Mouse (Mus musculus) heart, adult 11 months (tissue): ENCODE measurements around the gene Myh10.
A peak's percentile ranks its signal among the peaks of the same experiment; 100 is the strongest.

ENCODE experiments used
- DNase-seq: peaks from one replicate; pipeline ENCODE4 v3.0.0; 2022

Myh10 gene

DNA sequence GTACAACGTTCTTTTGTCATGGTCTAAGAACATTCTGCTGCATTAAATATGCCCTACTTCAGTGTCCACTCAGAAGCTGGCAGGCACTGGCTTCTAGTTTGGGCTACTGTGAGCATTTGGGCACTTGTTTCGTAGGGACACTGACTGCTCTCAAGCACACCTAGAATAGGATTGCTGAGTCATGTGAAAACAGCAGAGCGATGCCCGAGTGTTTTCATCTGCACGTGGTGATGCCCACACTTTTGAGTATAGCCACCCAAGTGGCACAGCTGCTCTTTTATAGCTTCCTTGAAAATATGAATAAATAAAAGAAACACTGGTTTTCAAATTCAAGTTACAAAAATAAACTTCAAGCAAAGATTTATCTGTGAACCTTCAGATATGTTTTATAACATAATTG lies 56.8 kb downstream of the Myh10 start:
- no peak for DNase-seq

- DNase-seq, result no peak
Measured at GRCm38 (mm10) chr11:68750206-68750605, 58.8 kb downstream of the Myh10 start.

DNA sequence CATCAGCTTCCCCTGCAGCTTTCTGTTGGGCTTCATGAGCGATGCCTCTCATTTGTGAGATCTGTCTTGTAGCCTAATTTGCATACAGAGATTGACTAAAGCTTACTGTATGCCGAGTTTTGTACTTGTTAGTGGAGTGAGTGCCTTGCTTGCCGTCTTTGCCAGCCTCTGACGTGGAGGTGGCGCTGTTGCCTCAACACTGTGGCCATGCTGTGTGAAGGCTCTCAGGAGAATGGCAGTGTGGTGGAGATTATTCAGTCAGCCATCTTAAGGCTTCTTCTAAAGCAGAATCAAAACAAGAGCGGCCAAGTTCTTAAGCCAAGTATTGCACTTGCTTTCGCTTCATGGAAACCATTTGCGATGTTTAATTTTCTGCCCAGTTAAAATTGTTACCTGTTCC lies 59.6 kb downstream of the Myh10 start:
- no peak for DNase-seq

DNA sequence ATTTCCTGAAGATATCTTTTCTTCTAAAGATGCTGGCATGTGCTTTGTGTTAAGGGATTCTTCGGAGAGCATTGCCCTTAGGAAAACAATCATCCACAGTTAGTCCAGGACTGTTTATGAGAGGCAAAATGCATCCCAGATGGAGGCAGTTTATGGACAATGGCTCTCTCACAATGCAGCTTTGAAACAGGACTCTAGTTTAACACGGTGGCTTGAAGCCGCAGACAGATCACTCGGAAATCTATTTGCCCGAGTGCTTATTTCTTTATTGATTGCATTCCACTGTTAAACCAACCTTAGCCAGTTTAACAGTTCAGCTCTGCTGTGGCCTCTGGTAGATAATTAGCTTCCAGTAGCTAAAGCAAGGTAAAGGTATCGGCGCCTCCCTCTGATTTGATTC lies 62.9 kb downstream of the Myh10 start:
- no peak for DNase-seq

DNA sequence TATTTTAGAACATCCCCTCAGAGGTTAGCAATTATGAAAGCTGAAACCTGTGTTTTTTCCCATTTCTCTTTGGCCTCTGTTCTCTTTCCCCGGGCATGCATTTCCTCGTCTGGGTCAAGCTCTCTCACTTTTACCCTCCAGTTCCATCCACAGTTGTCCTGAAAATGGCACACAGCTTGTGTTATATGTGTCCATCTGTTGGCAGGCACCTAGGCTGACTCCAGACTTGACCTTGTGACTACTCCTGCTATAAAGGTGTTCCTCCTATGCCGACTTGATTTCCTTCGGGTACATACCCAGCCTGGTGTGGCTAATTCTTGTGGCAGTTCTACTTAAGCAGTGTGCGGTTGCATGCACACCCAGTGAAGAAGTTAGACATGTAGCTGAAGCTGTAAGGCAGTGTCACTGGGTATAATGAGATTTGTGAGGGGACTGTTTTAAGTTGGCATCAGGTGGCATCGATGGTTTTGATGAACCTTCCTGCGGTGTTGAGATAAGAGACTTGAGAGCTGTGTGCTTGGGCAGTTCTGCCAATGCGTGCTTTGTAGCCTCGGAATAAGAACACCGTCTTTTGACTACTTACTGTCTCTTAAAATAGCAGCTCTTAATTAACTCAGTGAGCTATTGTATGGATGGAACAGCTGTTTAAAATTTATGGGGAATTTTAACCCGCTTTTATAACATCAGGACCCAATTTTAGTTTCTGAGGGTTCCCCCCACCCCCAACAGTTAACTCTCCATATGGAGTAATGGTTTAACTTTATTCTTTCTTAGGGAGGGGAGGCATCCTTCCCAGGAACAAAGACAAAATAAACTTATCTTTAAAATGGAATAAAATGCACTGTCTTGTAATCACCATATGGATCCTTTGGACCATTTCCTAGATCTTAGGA lies 65.3 kb downstream of the Myh10 start:
- DNase-seq, result no peak

GRCm38 (mm10) chr11:68759691-68760090 lies 68.3 kb downstream of the Myh10 start:
- no peak for DNase-seq

- DNase-seq, result no peak
Measured at GRCm38 (mm10) chr11:68761155-68761554, 69.8 kb downstream of the Myh10 start.

- no peak for DNase-seq
Measured at GRCm38 (mm10) chr11:68761664-68762063, 70.3 kb downstream of the Myh10 start.

DNA sequence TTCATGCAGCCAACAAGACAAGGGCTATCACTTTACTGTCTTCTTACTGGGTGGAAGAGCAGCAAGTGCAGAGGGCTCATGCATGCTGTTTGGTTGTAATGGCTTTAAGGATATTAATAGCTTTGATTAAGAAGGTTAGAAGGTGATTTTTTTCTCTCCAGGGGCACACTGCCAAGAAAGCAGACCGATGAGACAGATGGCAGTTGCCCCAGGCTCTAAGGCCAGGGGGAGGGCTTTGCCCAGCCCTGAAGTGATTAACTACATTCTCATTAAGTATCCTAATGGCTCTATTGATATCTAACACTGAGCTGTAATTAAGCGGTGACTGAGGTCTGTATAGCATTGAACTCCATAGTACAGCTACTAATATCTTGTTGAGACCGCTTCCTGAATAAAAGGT lies 73.3 kb downstream of the Myh10 start:
- DNase-seq, result no peak

- DNase-seq, result no peak
Measured at GRCm38 (mm10) chr11:68767762-68768542, 76.6 kb downstream of the Myh10 start.

DNA sequence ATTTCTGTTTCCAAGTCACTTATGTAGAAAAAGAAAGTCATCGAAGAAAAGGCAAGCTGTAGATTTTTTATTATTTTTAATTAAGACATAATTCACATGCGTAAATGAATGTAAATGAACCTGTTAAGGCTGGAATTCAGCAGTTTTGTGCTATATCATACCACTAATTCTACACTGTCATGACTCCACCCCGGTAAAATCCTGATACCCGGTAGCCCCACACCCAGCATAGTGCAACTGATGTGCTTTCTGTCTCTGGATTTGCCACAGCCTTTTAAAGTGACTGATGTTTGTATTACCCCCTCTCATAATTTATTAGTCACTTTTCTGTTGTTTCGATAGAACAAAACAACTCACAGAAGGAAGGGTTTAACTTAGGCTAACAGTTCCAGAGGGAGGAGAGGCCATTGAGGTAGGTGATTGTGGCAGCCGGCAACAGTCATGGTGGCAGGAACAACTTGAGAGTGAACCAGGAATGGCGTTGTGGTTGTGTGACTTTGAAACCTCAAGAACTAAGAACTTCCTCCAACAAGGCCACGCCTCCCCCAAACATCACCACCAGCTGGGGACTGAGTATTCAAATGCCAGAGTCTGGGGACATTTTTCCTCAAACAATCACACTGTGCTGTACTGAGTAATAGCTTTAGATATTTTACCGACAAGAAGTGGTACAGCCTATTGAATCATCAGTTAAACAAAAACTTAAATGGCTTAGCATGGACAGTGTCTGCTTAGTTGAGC lies 78.6 kb downstream of the Myh10 start:
- no peak for DNase-seq

DNA sequence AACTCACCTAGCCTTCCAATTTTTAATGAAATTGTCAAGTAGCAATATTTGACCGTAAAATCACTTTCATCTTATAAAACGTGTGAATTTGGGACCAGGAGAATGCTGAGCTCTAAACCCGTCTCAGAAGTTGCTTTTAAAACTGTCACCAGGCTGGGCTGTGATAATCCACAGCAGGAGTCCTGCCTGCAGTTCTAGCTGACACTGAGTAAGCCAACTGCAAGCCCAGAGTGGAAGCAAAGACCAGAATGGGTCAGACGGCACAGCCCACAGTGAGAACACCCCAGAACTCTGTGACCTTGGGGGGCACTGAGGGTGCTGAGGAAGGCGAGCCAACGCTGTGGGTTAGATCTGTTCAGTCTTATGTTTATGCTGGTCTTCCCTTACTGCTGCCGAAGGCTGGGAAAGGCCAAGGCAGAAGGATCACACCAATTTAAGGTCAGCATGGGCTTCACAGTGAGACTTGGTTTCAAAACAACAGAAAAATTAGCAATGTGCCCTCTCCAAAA lies 84.8 kb downstream of the Myh10 start:
- no peak for DNase-seq

- DNase-seq, result peak; percentile 90
Measured at GRCm38 (mm10) chr11:68777933-68778332, 86.6 kb downstream of the Myh10 start.

GRCm38 (mm10) chr11:68778855-68779254 lies 87.5 kb downstream of the Myh10 start:
- no peak for DNase-seq

- DNase-seq, result no peak
Measured at GRCm38 (mm10) chr11:68779735-68780465, 88.5 kb downstream of the Myh10 start.

GRCm38 (mm10) chr11:68780466-68781114 lies 89.2 kb downstream of the Myh10 start:
- peak; percentile 95 for DNase-seq

DNA sequence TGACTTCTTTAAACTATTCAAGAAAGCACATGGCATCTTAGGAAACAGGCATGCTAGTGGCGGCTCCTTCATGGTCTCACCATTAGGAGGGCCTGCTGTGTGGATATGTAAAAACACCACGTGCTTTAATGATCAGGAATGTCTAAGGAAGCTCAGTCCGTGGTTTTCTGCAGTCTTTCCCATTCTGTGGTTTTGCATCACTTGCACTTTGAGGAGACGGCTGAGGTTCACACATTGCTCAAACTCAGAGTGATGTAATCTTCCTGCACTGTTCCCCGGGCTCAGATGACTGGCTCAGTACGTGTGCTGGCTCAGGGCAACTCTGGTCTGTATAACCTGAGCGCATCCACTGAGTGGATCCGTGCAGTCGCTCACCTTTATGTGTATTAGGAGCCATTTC lies 91.0 kb downstream of the Myh10 start:
- no peak for DNase-seq

GRCm38 (mm10) chr11:68785813-68786212 lies 94.5 kb downstream of the Myh10 start:
- no peak for DNase-seq

DNA sequence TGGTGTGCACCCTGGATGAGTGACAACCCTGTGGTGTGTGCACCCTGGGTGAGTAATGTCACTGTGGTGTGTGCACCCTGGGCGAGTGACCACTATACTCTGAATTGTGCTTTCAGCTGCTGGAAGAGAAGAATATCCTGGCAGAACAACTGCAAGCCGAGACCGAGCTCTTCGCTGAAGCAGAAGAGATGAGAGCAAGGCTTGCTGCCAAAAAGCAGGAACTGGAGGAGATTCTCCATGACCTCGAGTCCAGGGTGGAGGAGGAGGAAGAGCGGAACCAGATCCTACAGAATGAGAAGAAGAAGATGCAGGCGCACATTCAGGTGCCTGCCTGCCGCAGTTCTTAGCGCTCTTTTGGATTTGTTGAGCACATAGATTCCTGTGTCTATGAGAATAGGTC lies 95.9 kb downstream of the Myh10 start:
- DNase-seq, result no peak

- no peak for DNase-seq
Measured at GRCm38 (mm10) chr11:68790720-68791119, 99.4 kb downstream of the Myh10 start.

DNA sequence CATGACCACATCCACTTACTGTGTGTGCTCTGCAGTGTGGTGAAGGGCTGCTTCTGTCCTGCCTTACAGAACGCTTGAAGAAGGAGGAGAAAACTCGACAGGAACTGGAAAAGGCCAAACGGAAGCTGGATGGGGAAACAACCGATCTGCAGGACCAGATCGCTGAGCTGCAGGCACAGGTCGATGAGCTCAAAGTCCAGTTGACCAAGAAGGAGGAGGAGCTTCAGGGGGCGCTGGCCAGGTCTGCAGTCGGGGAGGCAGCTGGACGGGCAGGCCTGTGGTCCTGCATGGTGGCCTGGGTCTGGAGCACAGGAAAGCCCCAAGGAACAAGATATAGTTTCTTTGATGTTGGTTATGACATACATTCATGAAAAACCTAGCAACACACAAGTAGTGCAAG lies 100.4 kb downstream of the Myh10 start:
- no peak for DNase-seq

GRCm38 (mm10) chr11:68798258-68798657 lies 106.9 kb downstream of the Myh10 start:
- DNase-seq, result peak; percentile 83
